Mouse (Mus musculus) G1E-ER4 (cell line): Measurements from ENCODE around the gene Gramd4. TPM values are rescaled to one million over a fixed set of nuclear protein-coding genes. Genes with fewer than 3 reads are reported as not detected.

Experiments used
- GATA1 ChIP-seq: IDR thresholded peaks from one replicate; pipeline ENCODE4 v1.8.0; 2012; ENCODE audit warnings: low read length, inconsistent platforms
- polyA plus RNA-seq: library from polyadenylated mRNA; stranded (reverse); fragments of >175 nt; gene quantifications from 2 replicates; pipeline ENCODE4 v1.2.3, GENCODE M21; 2012

The Gramd4 gene
- polyA plus RNA-seq, 1 experiment = 33.5 TPM

DNA sequence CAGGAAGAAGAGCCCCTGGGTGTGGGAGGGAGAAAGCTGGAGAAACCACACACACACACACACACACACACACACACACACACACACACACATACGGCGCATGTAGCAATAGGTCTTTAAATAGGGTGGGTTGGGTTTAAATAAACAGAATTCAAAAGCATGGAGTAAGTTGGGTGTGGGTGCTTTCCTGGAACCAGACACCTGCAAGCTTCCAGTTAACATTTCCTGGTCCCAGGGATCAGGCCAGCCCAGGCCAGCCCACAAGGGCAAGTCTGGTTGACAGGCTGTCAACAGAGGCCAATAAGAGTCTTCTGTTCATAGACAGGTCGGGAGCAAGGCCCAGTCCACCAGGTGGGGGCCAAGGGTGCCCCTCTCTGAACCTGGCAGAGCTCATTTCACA is 21.6 kb upstream of the Gramd4 start:
- TF ChIP-seq GATA1 = no peak

DNA sequence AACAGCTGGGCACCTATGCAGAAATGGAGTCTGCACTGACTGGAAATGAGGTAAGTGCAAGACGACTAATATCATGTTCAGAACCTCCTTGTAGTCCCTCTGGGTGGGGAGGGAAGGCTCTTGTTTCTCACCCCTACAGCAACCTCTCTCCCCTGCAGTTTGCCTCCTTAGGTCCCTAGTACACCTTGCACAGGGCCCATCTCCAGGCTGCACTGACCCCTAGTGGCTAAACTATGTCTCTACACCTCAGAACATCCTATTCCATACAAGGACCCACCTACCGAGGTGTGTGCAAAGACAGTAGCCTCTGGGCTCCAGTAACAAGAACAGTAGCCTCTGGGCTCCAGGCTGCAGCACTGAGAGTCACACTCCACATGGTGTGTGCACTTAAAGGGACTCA is 18.7 kb upstream of the Gramd4 start:
- no peak for TF ChIP-seq GATA1

- no peak for TF ChIP-seq GATA1
These were observed 16.1 kb upstream of the Gramd4 start for GRCm38 (mm10) chr15:86041421-86041820.

- no peak for TF ChIP-seq GATA1
These were observed 15.1 kb upstream of the Gramd4 start for GRCm38 (mm10) chr15:86042364-86042763.

GRCm38 (mm10) chr15:86049510-86049909 is 8.0 kb upstream of the Gramd4 start:
- TF ChIP-seq GATA1 = no peak

GRCm38 (mm10) chr15:86050170-86050743 is 7.2 kb upstream of the Gramd4 start:
- TF ChIP-seq GATA1 = no peak

- peak; percentile 89 for TF ChIP-seq GATA1
These were observed 6.3 kb upstream of the Gramd4 start for GRCm38 (mm10) chr15:86051152-86051551.

- TF ChIP-seq GATA1 = no peak
These were observed 5.5 kb upstream of the Gramd4 start for GRCm38 (mm10) chr15:86051878-86052478.

GRCm38 (mm10) chr15:86053890-86054536 is 3.5 kb upstream of the Gramd4 start:
- TF ChIP-seq GATA1 = no peak

GRCm38 (mm10) chr15:86056221-86056760 is 1.2 kb upstream of the Gramd4 start:
- no peak for TF ChIP-seq GATA1

DNA sequence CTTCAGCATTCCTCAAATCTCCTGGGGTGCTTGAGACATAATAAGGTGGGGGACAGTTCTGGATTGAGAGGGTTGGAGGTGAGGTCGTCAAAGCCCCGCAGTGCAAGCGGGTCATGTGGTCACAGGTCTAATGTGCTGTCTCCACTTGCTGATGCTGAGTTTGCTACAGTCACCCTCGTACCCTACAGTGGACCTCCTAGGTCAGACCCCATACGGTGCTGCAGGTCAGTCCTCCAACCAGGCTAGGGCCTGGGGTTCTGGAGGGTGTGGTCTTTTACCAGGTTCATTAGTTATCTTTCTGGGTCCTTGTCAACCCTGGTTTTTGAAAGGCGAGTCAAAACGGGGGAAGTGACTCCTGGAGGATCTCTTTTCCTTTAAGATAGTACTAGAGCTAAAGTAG is 413 bp downstream of the Gramd4 start:
- no peak for TF ChIP-seq GATA1

DNA sequence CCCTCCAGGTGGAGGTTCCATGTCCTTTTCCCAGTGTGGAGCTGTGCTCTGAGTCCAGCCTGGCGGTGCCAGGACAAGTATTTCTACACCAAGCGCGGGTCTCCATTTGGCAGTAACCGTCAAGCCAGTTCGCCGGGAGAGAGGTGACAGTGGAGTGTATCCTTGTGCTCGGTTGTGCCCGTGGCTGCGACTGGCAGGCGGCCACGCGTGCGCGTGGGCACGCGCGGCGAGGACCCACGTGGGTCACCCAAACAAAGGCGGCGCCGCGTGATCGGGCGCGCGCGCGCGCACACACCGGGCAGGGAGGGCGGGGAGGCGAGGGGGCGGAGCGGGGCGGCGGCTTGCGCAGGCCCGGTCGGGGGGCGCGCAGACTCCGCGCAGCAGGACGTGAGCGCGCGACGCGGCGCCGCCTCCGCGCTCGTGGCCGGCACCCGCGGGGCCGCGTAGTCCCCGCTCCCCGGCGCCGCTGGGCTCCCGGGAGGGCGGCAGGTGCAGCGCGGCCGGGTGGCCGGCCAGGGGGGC is 960 bp downstream of the Gramd4 start:
- no peak for TF ChIP-seq GATA1

- no peak for TF ChIP-seq GATA1
These were observed 1.7 kb downstream of the Gramd4 start for GRCm38 (mm10) chr15:86058931-86059834.

DNA sequence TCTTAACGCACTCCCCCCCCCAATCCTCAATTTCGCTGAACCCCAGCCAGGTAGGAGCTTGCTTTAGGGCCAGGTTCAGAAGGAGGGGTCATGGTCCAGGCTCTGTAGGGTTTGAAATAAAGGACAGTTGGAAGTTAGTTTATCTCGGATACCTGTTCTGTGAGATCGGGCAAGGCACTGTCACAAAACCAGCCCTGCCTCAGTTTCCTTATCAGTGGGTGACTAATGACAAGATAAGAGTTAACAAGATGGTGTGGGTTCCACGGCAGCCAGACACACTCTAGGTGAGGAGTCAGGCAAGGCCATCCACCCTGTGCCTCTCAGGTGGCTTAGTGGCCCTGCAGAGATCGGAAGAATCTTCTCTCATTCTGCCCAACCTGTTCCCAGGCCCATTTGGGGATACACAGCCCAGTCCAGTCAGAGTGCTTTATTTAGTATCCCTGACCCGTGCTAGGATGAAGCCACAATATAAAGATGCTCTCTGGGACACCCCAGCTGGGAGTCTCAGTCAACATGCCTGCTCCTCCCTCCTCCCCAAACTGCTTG is 2.4 kb downstream of the Gramd4 start:
- TF ChIP-seq GATA1 = no peak

- TF ChIP-seq GATA1 = no peak
These were observed 3.1 kb downstream of the Gramd4 start for GRCm38 (mm10) chr15:86060581-86060980.
